Mouse (Mus musculus): Measurements from ENCODE around the gene Fmnl1. TPM values are rescaled to one million over a fixed set of nuclear protein-coding genes. Genes with fewer than 3 reads are reported as not detected.

Gene Fmnl1
- polyA plus RNA-seq (2014; fragmentation: Nextera tagmentation; extraction: Ambion mirVana): 0.79 and 1.1 TPM in 2 replicates

DNA sequence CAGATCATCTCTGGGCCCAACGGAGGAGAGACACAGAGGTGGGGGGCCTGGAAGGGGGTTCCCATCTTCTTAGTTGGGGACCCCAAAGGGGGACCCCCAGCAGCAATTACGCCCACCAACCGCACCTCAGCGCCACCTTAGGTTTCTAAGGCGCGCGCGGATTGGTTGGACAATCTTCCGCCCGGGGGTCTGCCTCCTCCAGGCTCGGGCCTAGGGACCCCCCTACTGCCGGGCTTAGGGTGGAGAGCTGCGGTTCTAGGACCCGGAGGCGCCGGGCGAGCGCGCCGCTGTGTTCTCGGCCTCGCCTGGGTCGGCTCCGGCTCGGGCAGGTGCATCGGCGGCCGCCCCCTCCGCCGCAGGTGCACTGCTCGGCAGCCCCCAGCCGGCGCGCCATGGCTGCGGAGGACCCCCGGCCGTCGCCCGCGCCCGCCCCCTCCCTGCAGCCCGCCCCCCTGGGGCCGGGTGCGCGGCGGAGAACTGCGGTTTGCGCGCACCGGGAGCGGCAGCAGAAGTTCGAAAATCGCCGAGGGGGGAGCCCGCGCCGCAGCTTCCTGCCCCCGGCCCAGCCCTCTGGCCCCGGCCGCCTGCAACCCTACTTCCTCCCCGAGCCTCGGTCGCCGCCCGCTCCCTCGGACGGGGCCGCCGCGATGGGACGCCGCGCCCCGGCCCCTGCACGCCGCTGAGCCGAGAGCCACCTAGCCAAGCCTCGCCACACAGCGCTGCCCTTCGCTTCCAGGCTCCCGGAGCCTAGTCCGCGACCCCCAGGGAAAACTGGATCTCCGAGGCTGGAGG is at the start of gene Fmnl1:
TSS of gene Fmnl1 (plus strand) at position 614 of the 792 bp plus-strand sequence.
- Histone ChIP-seq H3K27ac (ENCODE audit: low read depth, low read length) (no peak within 1 kb of the TSS), H3K9ac (ENCODE audit: low read depth, low read length) (peak within 1 kb of the TSS; percentile 12), H3K4me3 (ENCODE audit: low read depth, low read length) (peak within 1 kb of the TSS; percentile 57), H3K27me3 (ENCODE audit: control insufficient read depth, insufficient read depth, low read length) (peaks cover 46% of the 10 kb centered on the region), H3K4me1 (ENCODE audit: control insufficient read depth, insufficient read depth, low read length) (peaks cover 18% of the 10 kb centered on the region), H3K36me3 (ENCODE audit: control insufficient read depth, insufficient read depth, low read length) (no peaks in the 10 kb centered on the region), H3K9me3 (replicated peaks; ENCODE audit: control insufficient read depth, low read length) (no peaks in the 10 kb centered on the region), H3K4me2 (peak within 1 kb of the TSS; percentile 85)
- ATAC-seq (replicated peaks; ENCODE audit: insufficient number of reproducible peaks, low FRiP score, low TSS enrichment): peak; percentile 28; the same call in 1 of the 2 replicates
- 1% methylated on average over 42 of the region's 84 CpGs for WGBS (ENCODE audit: insufficient replicate concordance)

DNA sequence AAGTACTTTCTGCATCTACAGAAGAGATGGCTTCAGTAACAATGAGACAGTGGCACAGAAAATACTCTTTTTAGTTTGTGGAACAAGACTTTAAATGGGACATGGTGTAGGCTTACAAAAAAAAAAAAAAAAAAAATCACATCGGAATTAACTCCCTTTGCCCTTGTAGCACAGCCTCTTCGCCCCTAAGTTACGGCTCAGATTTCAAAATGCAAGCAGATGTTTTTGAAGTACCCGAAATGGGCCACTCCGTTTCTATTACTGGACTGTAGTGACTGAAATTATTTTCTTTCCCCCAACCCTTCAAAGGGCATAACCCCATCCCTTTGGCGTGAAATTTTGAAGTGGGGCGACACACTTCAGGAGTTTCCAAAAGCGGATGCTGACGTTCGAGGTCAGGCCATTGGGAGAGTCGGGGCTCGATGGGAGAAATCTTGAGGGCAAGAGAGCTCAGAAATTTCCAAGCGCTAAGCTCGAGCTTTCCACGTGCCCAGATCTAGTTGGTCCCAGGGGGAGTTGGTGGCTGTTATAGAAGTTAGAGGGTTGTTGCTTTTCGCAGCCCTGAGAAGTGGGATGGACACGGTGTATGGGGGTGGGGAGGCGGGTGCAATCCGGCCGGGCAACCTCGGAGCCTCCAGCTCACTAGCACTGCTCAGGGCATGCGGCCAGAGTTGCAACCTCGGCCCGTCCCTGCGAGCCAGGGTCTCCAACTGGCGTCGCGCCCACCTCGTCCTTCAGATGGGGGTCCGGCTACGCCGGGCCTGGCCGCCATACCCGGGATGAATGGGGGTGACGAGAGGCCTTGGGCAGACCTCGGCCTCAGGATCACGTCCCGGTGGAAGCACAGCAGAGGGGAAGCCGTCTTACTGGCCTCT is 39.0 kb upstream of the Fmnl1 start, which contains the start of gene Hexim2:
TSS of gene Hexim2 (plus strand) at position 729 of the 875 bp plus-strand sequence.
- Histone ChIP-seq H3K27me3 (ENCODE audit: control insufficient read depth, insufficient read depth, low read length) (no peaks in the 10 kb centered on the region), H3K36me3 (ENCODE audit: control insufficient read depth, insufficient read depth, low read length) (no peaks in the 10 kb centered on the region), H3K4me1 (ENCODE audit: control insufficient read depth, insufficient read depth, low read length) (peaks cover 19% of the 10 kb centered on the region), H3K27ac (ENCODE audit: low read depth, low read length) (peak within 1 kb of the TSS; percentile 98), H3K4me2 (peak within 1 kb of the TSS; percentile 80), H3K4me3 (ENCODE audit: low read depth, low read length) (peak within 1 kb of the TSS; percentile 83), H3K9ac (ENCODE audit: low read depth, low read length) (peak within 1 kb of the TSS; percentile 100), H3K9me3 (replicated peaks; ENCODE audit: control insufficient read depth, low read length) (no peaks in the 10 kb centered on the region)
- ATAC-seq (replicated peaks; ENCODE audit: insufficient number of reproducible peaks, low FRiP score, low TSS enrichment): peak; percentile 37
- WGBS (ENCODE audit: insufficient replicate concordance): under 1% methylated on average over 39 of the region's 39 CpGs

DNA sequence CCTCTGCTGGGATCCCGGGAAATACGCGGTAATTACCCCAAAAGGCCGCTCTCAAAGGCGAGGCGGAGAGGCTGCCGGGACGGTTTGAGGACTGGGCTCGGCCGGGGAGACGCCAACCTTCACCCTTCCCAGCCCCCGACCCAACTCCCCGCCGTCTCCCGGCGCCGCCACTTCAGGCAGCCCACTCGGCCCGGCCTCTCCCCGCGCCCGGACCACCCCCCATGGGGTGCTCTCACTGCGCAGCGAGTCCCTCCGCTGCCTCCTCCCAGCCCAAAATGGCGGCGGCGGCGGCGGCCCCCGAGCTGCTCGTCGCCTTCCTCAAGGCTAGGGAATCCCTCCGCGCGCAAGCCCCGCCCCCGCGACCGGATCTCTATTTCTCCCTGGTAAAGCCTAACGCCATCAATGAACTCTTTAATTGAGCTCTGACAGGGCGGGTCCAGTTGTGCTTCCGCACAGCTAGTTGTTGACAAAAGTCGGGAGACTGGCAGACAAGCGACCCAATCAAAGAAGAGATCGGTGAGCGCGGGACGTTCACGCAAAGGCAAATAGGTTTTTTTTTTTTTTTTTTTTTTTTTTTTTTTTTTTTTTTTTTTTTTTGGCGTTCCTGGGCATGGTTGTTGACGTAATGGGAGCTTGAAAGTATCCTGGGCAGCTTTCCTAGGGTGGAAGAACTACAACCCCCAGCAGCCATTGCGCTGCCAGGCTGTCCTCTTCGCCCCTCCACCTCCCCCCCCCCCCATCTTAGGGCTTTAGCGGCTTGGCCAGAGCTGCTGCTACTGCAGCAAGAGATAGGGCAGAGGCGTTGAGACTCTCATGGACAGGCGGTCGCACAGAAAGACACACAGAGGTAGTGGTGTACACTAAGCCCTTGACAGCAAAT is 38.1 kb upstream of the Fmnl1 start:
- H3K27ac ChIP-seq (ENCODE audit: low read depth, low read length): peak overlapping the region; percentile 98
- peak overlapping the region; percentile 80 for H3K4me2 ChIP-seq
- WGBS (ENCODE audit: insufficient replicate concordance): under 1% methylated on average over 52 of the region's 58 CpGs
- H3K9ac ChIP-seq (ENCODE audit: low read depth, low read length): peak overlapping the region; percentile 100
- peak overlapping the region; percentile 83 for H3K4me3 ChIP-seq (ENCODE audit: low read depth, low read length)
- no peaks in the 10 kb centered on the region for H3K9me3 ChIP-seq (replicated peaks; ENCODE audit: control insufficient read depth, low read length)
- no peaks in the 10 kb centered on the region for H3K36me3 ChIP-seq (ENCODE audit: control insufficient read depth, insufficient read depth, low read length)
- H3K4me1 ChIP-seq (ENCODE audit: control insufficient read depth, insufficient read depth, low read length): peaks cover 19% of the 10 kb centered on the region
- peak; percentile 90 for ATAC-seq (replicated peaks; ENCODE audit: insufficient number of reproducible peaks, low FRiP score, low TSS enrichment)
- H3K27me3 ChIP-seq (ENCODE audit: control insufficient read depth, insufficient read depth, low read length): no peaks in the 10 kb centered on the region

DNA sequence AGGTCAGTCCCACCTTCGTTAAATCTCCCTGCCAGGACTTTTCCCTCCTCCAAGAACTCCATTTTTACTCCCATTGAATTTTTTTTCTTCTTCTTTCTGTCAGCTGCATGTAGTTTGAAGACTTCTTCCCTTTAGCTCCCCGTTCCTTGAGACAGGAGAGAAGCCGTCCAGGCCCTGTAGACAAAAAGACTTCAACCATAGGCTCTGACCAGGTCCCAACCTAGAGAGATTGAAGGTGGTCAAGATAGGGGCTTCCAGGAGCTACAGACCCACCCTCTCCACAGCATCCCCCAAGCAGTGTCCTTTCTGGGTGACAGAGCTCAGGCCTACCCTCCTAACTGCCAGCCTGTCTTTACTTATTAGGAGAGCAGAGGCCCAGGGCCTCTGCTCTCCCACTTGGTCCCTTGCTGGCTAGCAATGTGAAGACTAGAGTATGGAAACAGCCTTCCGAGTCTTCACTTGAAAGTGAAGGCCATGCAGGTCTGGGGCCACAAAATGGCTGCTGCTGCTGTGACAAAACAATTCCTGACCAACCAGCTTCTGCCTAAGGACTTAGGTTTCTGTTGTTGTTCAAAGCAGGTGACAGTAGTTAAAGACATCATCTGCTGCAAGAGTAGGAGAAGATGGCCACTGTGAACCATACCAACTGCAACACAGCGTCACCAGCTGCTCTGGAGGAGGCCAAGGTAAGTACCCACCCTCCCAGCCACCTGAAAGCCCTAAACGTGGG is 37.3 kb upstream of the Fmnl1 start:
- H3K36me3 ChIP-seq (ENCODE audit: control insufficient read depth, insufficient read depth, low read length): no peaks in the 10 kb centered on the region
- H3K27me3 ChIP-seq (ENCODE audit: control insufficient read depth, insufficient read depth, low read length): no peaks in the 10 kb centered on the region
- no peaks in the 10 kb centered on the region for H3K9me3 ChIP-seq (replicated peaks; ENCODE audit: control insufficient read depth, low read length)
- H3K27ac ChIP-seq (ENCODE audit: low read depth, low read length): peak overlapping the region; percentile 78
- 52% methylated on average over 6 of the region's 6 CpGs for WGBS (ENCODE audit: insufficient replicate concordance)
- no peak for ATAC-seq (replicated peaks; ENCODE audit: insufficient number of reproducible peaks, low FRiP score, low TSS enrichment)
- peak overlapping the region; percentile 83 for H3K4me3 ChIP-seq (ENCODE audit: low read depth, low read length)
- peak overlapping the region; percentile 59 for H3K4me2 ChIP-seq
- H3K9ac ChIP-seq (ENCODE audit: low read depth, low read length): peak overlapping the region; percentile 65
- peaks cover 19% of the 10 kb centered on the region for H3K4me1 ChIP-seq (ENCODE audit: control insufficient read depth, insufficient read depth, low read length)

DNA sequence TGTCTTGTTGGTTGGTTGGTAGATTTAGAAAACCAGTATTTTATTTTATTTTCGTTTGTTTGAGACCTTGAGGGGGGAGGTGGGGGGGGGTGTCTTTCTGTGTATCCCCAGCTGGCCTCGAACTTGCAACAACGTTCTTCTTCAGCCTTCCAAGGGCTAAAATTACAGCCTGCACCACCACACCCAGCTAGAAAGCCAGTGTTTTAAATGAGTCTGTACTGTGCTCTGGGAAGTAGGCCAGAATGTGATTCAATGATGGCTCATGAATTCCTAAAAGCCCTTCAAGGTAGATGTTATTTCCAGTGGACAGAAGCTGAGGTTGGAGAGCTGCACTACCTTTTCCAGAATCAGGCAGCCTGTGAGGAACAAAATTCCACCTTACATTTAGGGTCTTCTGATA is 36.7 kb upstream of the Fmnl1 start:
- no peak for ATAC-seq (replicated peaks; ENCODE audit: insufficient number of reproducible peaks, low FRiP score, low TSS enrichment)
- Histone ChIP-seq H3K9ac (ENCODE audit: low read depth, low read length) (peak overlapping the region; percentile 65; the same call in 1 of the 2 replicates), H3K27me3 (ENCODE audit: control insufficient read depth, insufficient read depth, low read length) (no peaks in the 10 kb centered on the region), H3K9me3 (replicated peaks; ENCODE audit: control insufficient read depth, low read length) (no peaks in the 10 kb centered on the region), H3K4me1 (ENCODE audit: control insufficient read depth, insufficient read depth, low read length) (peaks cover 19% of the 10 kb centered on the region), H3K4me2 (peak overlapping the region; percentile 59), H3K27ac (ENCODE audit: low read depth, low read length) (no peak overlapping the region), H3K4me3 (ENCODE audit: low read depth, low read length) (no peak overlapping the region), H3K36me3 (ENCODE audit: control insufficient read depth, insufficient read depth, low read length) (0 out of 2 replicates have a peak, but pooled peaks cover 4% of the 10 kb centered on the region)
- WGBS (ENCODE audit: insufficient replicate concordance): 77% methylated on average over 3 of the region's 3 CpGs

DNA sequence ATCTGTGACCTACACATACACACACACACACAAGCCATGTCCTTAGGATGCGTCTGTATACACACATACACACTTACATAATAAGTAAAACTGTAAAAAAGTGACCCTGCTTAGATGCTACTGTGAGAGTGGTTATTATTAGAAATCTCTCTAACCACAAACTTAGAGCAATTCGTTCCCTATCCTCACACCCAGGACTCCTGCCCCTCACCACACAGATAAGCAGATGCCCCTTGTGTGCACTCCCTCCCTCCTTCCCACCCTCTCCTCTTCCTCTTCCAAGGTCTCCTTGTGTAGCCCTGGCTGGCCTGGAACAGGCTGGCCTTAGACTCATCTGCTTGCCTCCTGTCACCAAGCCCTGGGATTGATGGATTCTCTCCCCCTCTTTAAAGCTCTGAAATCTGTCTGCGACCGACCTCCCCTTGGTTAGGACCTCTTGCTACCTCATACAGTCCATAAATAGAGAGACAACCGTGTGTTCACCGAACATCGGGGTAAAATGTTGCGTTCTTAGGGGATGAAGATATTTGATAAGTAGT is 34.8 kb upstream of the Fmnl1 start:
- WGBS (ENCODE audit: insufficient replicate concordance): 64% methylated on average over 8 of the region's 8 CpGs
- H3K9ac ChIP-seq (ENCODE audit: low read depth, low read length): 0 out of 2 replicates have a peak overlapping the region, but pooled peaks have one; percentile 43
- H3K27me3 ChIP-seq (ENCODE audit: control insufficient read depth, insufficient read depth, low read length): no peaks in the 10 kb centered on the region
- peak overlapping the region; percentile 41; the same call in 1 of the 2 replicates for H3K27ac ChIP-seq (ENCODE audit: low read depth, low read length)
- no peak overlapping the region for H3K4me3 ChIP-seq (ENCODE audit: low read depth, low read length)
- 0 out of 2 replicates have a peak, but pooled peaks cover 8% of the 10 kb centered on the region for H3K36me3 ChIP-seq (ENCODE audit: control insufficient read depth, insufficient read depth, low read length)
- peaks cover 23% of the 10 kb centered on the region for H3K4me1 ChIP-seq (ENCODE audit: control insufficient read depth, insufficient read depth, low read length)
- no peak for ATAC-seq (replicated peaks; ENCODE audit: insufficient number of reproducible peaks, low FRiP score, low TSS enrichment)
- no peaks in the 10 kb centered on the region for H3K9me3 ChIP-seq (replicated peaks; ENCODE audit: control insufficient read depth, low read length)
- no peak overlapping the region for H3K4me2 ChIP-seq

DNA sequence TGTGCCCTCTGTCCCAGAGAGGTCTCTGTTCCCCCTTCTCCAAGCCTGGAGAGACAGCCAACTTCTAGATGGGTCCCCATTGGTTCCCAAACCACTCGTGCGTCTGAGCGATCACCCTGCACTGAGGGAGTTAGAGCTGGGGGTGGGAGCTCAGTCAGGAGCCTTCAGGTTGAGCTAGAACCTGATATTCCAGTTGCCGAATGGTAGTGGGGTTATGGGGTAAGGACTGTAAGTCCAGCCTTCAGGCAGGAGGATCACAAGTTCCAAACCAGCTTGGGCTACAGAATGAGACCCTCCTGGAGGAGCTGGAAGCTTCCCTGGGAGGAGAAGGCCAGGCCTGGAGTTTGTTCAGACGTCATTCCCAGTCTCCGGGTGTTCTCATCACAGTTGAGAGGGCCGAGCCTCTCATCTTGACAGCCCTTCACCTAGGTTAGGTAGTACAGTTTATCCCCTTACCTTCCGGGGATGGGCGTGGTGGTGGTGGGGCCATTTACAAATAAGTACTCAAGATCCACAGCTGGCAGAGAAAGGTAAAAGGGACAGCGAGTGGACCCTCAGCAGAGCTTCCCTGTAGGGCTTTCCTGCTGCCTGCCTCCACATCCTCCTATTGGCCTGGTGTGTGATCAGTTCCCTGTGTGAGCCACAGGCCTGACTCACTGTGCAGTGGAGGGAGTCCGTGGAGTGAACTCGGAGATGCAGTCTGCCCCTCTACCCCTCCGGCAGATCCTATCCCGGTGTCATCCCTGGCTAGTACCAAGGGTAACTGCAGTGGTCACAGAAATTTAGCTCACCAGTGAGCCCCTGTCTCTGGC is 30.8 kb upstream of the Fmnl1 start:
- Histone ChIP-seq H3K4me1 (ENCODE audit: control insufficient read depth, insufficient read depth, low read length) (peaks cover 33% of the 10 kb centered on the region), H3K9me3 (replicated peaks; ENCODE audit: control insufficient read depth, low read length) (no peaks in the 10 kb centered on the region), H3K4me2 (no peak overlapping the region), H3K27ac (ENCODE audit: low read depth, low read length) (0 out of 2 replicates have a peak overlapping the region, but pooled peaks have one; percentile 82), H3K9ac (ENCODE audit: low read depth, low read length) (no peak overlapping the region), H3K4me3 (ENCODE audit: low read depth, low read length) (no peak overlapping the region), H3K27me3 (ENCODE audit: control insufficient read depth, insufficient read depth, low read length) (no peaks in the 10 kb centered on the region), H3K36me3 (ENCODE audit: control insufficient read depth, insufficient read depth, low read length) (0 out of 2 replicates have a peak, but pooled peaks cover 8% of the 10 kb centered on the region)
- no peak for ATAC-seq (replicated peaks; ENCODE audit: insufficient number of reproducible peaks, low FRiP score, low TSS enrichment)
- 81% methylated on average over 14 of the region's 14 CpGs for WGBS (ENCODE audit: insufficient replicate concordance)

Data from heart, embryonic 11.5 days (tissue).